Mouse (Mus musculus) left cerebral cortex, postnatal 14 days (tissue): ENCODE results near the gene Tmem176b. TPM values are rescaled to one million over a fixed set of nuclear protein-coding genes. Genes with fewer than 3 reads are reported as not detected.

Source experiments
- DNase-seq, 2 experiments: peaks; one replicate each; pipeline ENCODE4 v3.0.0; 2021 to 2022; ENCODE audit warnings: low spot score in 2 of 2, mixed read lengths in 1 of 2
- intact Hi-C: fragments of 180-260 bp; cut with DNase I; formaldehyde crosslinking; loops from one replicate; pipeline ENCODE4 v1.15.1; 2025
- total RNA-seq, 2 experiments: library from RNA; stranded (reverse); gene quantifications; 2 replicates each; pipeline ENCODE4 v1.2.3; 2021

The Tmem176b gene
- total RNA-seq, 2 experiments from 2014 or later: 45.7 to 47.3 TPM

GRCm38 (mm10) chr6:48809494-48810219 lies 31.6 kb downstream of the Tmem176b start:
- intact Hi-C loops: loop anchor here (5.0 kb wide), 1 partner anchor 158 kb away; no protein-coding TSS in a partner anchor
- DNase-seq: no peak

DNA sequence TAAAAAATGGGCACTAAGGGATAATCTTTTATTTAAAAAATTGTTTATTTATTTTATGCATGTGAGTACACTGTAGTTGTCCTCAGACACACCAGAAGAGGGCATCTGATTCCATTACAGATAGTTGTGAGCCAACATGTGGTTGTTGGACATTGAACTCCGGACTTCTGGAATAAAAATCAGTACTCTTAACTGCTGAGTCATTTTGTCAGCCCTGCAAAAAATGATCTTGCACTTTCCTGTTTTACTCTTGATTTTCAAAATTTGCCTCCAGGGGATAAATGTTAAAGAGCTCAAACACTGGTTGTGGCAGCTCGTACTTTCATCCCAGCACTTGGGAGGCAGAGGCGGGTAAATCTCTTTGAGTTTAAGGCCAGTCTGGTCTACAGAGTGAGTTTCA lies 34.5 kb downstream of the Tmem176b start:
- DNase-seq: no peak
- intact Hi-C loops: no loop called here

- no peak for DNase-seq
- intact Hi-C loops: no loop called here
These were observed 37.0 kb downstream of the Tmem176b start for GRCm38 (mm10) chr6:48804346-48804745.

GRCm38 (mm10) chr6:48803406-48804051 lies 37.8 kb downstream of the Tmem176b start:
- intact Hi-C loops: no loop called here
- DNase-seq: no peak

- intact Hi-C loops: no loop called here
- DNase-seq: no peak
These were observed 39.4 kb downstream of the Tmem176b start for GRCm38 (mm10) chr6:48801897-48802296.

DNA sequence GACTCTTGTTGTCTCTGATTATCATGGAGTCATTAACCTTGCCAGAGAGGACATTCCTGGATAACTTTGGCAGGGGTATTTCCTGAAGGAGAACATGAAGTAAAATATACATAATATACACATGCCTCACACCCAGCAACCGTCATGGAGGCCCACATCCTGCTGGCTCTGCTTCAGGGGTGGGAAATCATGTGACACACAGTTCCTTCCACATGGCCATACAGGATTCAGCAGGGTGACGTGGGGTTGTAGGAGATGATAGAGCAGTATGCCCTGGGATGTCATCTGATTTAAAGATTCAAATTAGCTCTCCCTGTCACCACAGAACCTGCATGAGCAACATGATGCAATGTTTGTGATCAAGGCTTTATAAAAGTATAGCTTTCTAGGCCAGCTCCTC lies 53.4 kb downstream of the Tmem176b start:
- intact Hi-C loops: no loop called here
- no peak for DNase-seq

- intact Hi-C loops: no loop called here
- no peak for DNase-seq
These were observed 55.7 kb downstream of the Tmem176b start for GRCm38 (mm10) chr6:48785601-48786000.

DNA sequence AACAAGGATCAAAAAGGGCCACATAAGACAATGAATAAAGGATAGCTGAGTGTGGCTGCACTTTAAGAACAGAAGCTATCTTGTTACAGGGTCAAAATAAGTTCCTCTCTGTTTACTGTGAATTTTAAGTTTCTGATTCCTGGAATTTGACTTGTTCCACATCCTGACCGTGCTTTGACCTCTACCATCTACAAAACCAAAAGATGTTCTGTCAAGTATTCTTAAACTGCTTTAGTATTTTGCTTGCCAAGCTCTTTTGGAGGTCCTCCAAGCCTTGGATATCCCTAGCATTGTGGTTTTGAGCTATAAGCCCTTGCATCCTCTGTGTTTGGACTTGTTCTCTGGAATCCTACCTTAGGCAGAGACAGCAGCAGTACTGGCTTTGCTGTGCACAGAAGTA lies 56.1 kb downstream of the Tmem176b start:
- DNase-seq: no peak
- intact Hi-C loops: no loop called here

GRCm38 (mm10) chr6:48784406-48784805 lies 56.9 kb downstream of the Tmem176b start:
- intact Hi-C loops: no loop called here
- no peak for DNase-seq

Other genes starting within 250 kb of the Tmem176b start
- 10 to 100 TPM; 34.0 to 36.7 TPM for gene Repin1, start 247.6 kb downstream of the Tmem176b start, total RNA-seq
- gene Gm44965, start 247.6 kb downstream of the Tmem176b start, total RNA-seq: not detected
- gene Zfp775, start 239.4 kb downstream of the Tmem176b start, total RNA-seq: 1 to 10 TPM; 6.0 to 7.4 TPM
- 10 to 100 TPM; 15.6 to 18.4 TPM for gene AI854703, start 214.7 kb downstream of the Tmem176b start, total RNA-seq
- under 1 TPM; 0.97 to 0.99 TPM for gene Gimap8, start 194.3 kb downstream of the Tmem176b start, total RNA-seq
- gene Gimap9, start 165.4 kb downstream of the Tmem176b start, total RNA-seq: 1 to 10 TPM in 1 of 2 experiments, under 1 TPM in 1; 0.83 to 1.4 TPM
- gene Gimap4, start 156.9 kb downstream of the Tmem176b start, total RNA-seq: under 1 TPM; 0.40 to 0.90 TPM
- 1 to 10 TPM; 6.4 to 6.5 TPM for gene Gimap6, start 133.3 kb downstream of the Tmem176b start, total RNA-seq
- gene Gm28053, start 122.9 kb downstream of the Tmem176b start, total RNA-seq: 1 to 10 TPM in 1 of 2 experiments, not detected in 1; 1.4 TPM
- not detected for gene Gimap7, start 122.9 kb downstream of the Tmem176b start, total RNA-seq
- gene Gimap1, start 102.4 kb downstream of the Tmem176b start, total RNA-seq: 1 to 10 TPM; 2.2 TPM
- 1 to 10 TPM in 1 of 2 experiments, under 1 TPM in 1; 0.77 to 1.5 TPM for gene Gimap5, start 95.3 kb downstream of the Tmem176b start, total RNA-seq
- not detected for gene Gimap3, start 70.6 kb downstream of the Tmem176b start, total RNA-seq
- 10 to 100 TPM; 20.4 to 23.8 TPM for gene Tmem176a, start 577 bp downstream of the Tmem176b start, total RNA-seq
- gene Aoc1, start 31.4 kb upstream of the Tmem176b start, total RNA-seq: not detected
- not detected for gene 1600015I10Rik, start 88.4 kb upstream of the Tmem176b start, total RNA-seq
- not detected for gene Doxl2, start 133.5 kb upstream of the Tmem176b start, total RNA-seq
- not detected for gene Svs1, start 145.4 kb upstream of the Tmem176b start, total RNA-seq
- gene Gpnmb, start 195.1 kb upstream of the Tmem176b start, total RNA-seq: under 1 TPM; 0.70 to 0.99 TPM
- gene Malsu1, start 232.3 kb upstream of the Tmem176b start, total RNA-seq: 10 to 100 TPM; 25.8 to 26.9 TPM